Mouse (Mus musculus) liver, postnatal 0 days (tissue): ENCODE results near the gene Sqstm1.

Source experiments
- CTCF ChIP-seq: sonication (generic); IDR thresholded peaks from 2 replicates; pipeline ENCODE4 v1.5.1; 2016; ENCODE audit warnings: antibody characterized with exemption, low read depth
- EP300 ChIP-seq: IDR thresholded peaks from 2 replicates; pipeline ENCODE4 v1.6.1; 2016; ENCODE audit warnings: antibody characterized with exemption, low read depth, mild to moderate bottlenecking

- no peak for TF ChIP-seq CTCF
- no peak for TF ChIP-seq EP300
Measured at GRCm38 (mm10) chr11:50205434-50205833, 5.2 kb downstream of the Sqstm1 start.
